Mouse (Mus musculus) adrenal gland, postnatal 36 days (tissue): Measurements from ENCODE around the gene Pmpca. TPM values are rescaled to one million over a fixed set of nuclear protein-coding genes. Genes with fewer than 3 reads are reported as not detected.

Experiments
- DNase-seq, 2 experiments: peaks; one replicate each; pipeline ENCODE4 v3.0.0; 2021; ENCODE audit warnings: mixed read lengths in 1 of 2
- long read RNA-seq, 2 experiments: library from polyadenylated mRNA; stranded (forward); transcript quantifications; one replicate each; pipeline ENCODE4 v2.0.0; 2021; ENCODE audit warnings: borderline sequencing depth in 2 of 2
- total RNA-seq, 2 experiments: library from RNA; stranded (reverse); gene quantifications; 2 replicates each; pipeline ENCODE4 v1.2.3; 2021

Pmpca gene
- total RNA-seq: 100 to 1,000 TPM; 142 to 145 TPM
- long read RNA-seq, experiment 1, transcript Pmpca-201 (13 exons, 3,135 nt): major isoform, 132 of 175 reads
- long read RNA-seq, experiment 1, partial matches to known transcripts: 22 of 175 reads
- long read RNA-seq, experiment 1, other reads (novel, unspliced or antisense): 14 of 175 reads
- long read RNA-seq, experiment 2, transcript Pmpca-201 (13 exons, 3,135 nt): major isoform, 45 of 62 reads
- long read RNA-seq, experiment 2, partial matches to known transcripts: 12 of 62 reads
- long read RNA-seq, experiment 2, other reads (novel, unspliced or antisense): 5 of 62 reads

DNA sequence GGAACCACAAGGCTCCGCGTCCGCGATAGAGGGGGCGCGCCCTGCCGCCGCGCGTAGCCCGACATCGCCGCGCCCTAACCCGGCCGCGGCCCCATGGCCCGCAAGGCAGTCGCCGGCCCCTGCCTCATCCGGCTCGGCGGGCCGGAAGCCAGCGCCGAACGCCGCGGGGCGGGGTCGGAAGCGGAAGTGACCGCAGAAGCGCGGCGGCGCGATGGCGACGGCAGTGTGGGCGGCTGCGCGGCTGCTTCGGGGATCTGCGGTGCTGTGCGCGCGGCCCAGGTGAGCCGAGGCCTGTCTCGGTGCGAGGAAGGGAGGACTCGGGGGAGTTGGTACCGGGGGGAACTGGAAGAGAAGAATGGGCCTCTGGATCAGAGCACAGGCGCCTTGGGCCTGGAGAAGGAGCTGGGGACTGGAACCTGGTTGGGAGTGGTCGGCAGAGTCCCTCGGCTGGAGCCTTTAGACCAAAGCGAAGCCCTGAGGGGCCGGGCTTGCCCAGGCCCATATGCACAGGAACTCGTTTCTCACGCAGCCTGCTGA is at the start of gene Pmpca, which contains the start of gene Entr1:
Gene Pmpca (plus strand): TSS at position 186 of the 537 bp plus-strand sequence.
Gene Entr1 (minus strand): TSS at position 163 of the 537 bp plus-strand sequence.
- DNase-seq: peak; percentile 90 to 93

DNA sequence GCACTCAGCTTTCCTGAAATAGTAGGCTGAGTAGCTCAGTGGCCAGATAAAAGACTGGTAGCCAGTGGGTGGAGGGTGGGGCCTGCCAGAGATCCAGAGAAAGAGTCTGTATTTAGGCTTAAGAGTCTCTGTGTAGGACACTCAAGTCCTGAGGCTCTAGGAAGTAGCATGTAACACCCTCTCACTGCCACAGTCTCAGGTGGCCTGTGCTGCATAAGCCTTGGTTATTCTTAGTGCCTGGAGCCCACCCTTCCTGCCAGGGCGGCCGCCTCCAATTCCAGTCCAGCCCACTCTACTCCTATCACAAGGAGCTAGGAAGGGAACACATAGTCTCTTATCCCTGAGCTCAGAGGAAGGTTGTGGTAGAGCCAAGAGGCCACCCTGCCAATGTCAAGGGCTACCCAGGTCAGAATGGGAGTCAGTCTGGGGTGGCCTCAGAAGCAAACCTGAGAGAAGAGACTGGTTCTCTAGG is 47.6 kb upstream of the Pmpca start:
- DNase-seq: no peak

DNA sequence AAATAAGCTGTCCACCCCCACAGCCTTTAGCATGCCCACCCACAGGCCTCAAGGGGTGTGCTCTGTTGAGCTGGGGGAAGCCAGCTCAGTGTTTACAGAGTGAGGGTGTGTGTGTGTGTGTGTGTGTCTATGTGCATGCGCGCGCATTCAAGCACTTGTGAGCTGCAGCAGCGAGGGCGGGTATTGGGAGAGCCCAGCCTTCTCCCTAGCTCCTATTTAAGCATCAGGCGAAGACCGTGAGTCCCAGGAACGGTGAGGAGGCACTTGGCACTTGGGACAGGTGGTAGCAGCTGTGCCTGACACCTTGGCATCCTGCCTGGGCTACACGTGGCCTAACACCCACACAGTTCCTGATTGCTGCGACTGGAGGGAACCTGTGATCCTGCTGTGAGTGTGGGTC is 47.1 kb upstream of the Pmpca start:
- peak in 1 of 2 experiments; percentile 52 for DNase-seq

DNA sequence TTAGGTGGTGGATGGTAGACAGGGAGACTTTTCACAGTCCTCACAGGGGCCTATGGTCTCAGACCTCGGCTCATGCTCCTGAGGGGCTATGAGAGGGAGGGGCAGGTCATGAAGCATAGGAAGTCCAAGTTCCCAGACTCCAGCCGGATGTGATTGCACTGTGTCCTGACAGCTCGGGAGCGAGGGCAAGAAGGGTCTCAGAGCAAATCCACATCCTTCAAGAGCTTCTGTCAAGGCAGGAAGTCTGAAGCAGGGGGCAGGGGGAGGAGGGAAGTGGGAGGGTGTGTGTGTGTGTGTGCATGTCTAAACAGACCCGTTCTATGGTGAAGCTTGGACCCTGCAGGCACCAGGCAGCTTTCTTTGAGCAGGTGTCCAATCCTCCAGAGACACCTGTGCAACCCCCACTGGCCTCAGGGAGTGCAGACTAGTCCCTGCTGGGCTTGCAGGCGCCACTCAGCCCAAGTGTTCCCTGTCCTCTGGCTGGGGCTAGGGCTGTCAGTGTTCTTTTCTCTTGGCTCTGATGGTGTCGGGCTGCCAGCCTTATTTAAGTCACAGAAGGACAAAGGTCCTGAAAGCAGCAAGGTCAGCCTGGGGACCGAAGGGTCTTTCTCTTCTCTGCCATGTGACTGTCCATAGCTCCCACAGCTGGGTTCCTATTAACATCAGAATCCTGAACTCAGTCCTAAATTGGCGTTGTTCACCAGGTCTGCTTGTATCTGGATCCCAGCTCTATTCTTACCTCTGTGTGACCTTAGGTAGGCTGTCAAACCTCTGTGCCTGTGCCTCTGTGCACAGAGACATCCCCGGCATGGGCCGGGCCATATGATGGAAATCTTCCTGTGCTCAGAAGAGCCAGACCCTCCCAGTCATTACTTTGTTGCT is 46.3 kb upstream of the Pmpca start:
- peak in 1 of 2 experiments; percentile 59 for DNase-seq

DNA sequence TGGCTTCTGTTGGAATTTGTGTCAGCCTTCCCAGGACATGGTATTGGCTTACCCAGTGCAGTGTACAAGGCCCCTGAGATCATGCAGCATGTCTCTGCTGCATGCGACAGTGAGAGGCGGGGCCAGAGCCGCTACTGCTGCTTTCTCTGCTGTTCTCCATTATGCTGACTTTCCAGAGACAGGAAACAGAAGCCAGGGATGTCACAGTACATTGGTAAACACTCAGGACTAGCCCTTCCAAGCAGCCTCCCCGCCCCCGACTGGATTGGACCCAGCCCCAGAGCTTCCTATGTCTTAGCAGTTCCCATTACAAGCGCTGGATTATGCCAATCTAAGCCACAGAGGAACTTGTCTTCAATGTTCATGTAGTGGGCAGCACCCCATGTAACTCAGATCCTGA is 40.9 kb upstream of the Pmpca start:
- peak in 1 of 2 experiments; percentile 25 for DNase-seq

DNA sequence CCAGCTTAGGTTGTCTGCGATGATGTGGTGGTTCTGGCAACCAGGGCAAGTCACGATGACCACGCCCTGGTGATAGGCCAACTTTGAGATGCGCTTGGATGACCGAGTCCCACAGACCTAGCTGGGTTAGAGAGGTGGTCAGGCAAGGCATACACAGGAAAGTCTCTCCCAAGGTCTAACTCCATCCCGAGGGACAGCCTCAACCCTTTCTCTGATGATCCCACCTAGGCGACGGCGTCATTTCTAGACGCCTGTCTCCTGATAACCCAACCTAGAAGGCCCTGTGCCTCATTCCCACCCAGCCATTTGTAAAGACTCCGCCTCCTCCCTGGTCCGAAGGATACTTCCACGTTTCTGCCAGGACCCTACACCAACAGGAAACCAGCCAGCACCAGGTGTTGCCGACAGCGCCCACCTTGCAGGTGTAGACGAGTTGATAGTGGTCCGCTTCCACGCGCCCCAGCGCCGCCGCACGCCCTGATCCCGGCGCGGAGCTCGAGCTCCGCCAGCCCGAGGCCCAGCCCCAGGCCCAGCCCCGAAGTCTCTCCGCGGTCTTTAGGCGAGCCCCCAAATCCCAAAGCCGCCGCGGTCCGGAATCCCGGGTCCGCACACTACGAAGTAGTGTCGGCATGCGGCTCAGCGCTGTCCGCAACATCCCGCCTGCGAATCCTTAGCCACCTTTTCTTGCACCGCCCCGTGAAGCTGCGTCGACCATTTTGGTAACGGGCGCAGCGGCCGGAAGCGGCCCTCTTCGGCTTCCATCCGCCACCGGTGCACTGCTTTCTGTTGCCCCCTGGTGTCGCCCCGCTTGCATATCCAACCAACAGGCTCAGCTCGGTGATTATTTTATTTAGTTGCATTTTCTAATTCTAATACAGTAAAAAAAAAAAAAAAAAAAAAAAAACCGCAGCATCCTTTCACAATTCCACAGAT is 37.5 kb upstream of the Pmpca start, which contains the start of gene Dnlz:
Gene Dnlz (minus strand): TSS at position 753 of the 933 bp plus-strand sequence.
- DNase-seq: peak; percentile 95 to 96

DNA sequence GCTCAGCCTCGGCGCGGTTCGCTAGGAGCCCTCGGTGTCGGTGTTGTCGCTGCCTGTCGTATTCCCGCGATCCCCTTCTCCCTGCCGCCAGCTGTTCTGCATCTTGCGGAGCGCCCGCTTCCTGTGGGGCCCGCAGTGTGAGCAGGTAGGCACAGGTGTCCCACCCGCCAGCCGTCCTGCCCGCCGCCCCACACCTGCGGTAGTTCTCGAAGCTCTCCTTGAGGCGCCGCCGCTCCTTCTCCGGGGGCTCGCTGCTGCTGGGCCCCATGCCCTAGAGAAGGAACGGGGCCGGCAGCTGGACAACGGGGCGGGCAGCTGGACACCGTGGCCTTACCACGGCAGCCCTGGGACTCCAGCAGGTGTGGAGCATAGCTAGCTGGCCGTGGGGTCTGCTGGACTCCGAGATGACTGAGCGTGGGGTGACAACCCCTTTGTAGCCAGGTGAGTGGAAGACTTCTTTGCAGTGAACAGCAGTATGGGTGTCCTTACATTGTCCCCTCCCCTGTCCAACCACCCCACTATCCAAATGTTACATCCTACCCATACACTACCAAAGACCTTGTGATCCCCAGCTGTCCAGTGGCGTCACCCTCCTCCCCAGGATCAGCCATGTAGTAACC is 36.7 kb upstream of the Pmpca start:
- peak; percentile 37 to 45 for DNase-seq

DNA sequence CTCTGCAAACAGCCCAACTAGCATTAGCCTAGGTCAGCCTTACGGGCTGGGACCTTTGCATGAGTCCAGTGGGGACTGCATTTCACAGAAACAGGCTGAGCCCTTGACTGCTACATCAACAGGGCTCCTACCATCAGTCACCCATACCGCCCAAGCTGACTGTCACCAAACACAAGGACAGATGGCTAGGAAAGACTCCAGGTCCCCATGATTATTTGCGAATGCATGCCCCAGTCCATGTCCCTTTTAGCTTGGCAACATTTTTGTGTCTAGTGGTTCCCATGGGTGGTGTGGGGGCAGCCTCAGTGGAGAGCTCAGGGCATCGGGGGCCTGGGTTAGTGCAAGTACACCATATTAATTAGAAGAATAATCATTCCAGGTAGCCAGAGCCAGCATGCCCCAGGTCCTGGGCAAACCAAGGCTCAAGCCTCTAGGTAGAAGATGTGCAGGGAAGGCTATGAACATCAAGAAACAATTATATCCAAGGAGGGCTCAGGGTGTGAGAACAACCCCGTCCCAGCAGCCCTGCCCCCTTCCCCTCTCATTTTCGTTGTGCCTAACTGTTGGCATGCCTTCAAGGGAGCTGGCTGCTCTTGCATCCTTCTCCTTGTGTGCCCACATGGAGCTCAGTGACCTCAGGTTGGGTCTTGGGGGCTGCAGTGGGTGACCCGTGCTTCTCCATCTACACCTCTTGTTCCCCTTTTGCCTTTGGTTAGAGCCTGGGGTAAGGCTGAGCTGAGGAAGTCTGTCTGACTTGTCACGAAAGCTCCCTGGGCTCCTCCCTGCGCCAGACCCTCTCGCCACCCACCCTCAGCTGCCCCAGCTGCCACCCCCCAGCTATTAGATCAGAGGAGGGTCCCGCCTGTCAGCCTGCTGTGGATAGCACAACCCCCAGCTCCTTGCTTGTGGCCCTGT is 35.8 kb upstream of the Pmpca start:
- no peak for DNase-seq

DNA sequence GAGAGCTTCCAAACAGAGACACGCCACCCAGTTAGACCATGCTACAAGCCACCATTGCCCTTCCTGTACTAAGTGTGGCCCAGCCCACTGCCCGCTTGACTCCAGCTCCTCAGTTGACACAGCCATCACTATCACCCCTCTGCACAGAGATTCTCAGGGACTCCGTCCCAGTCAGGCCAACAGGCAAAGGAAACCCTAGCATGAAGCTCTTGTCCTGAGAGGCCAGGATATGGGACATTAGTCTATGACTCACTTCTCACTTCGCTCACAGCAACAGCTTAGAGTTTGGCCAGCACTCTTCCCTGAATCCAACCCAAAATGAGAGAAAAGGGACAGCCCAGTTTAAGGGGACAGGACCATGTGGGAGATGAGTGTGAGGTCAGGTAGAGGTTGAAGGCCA is 34.7 kb upstream of the Pmpca start:
- no peak for DNase-seq

DNA sequence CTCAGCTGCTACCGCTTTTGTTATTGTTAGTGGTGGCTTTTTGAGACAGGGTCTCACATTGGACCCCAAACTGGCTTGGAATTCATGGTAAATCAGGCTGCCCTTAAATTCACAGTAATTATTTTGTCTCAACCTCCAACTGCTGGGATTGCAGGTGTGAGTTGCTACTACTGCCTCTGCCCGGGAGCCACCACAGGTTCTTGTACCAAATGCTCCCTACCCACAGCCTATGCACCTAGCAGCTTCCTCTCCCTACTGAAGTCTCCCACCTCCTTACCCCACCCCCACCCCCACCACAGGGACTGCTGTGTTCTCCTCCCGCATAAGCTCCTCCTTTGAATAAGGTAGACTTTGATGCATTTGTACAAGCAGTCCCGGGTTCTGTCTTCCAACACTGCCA is 32.9 kb upstream of the Pmpca start:
- no peak for DNase-seq

DNA sequence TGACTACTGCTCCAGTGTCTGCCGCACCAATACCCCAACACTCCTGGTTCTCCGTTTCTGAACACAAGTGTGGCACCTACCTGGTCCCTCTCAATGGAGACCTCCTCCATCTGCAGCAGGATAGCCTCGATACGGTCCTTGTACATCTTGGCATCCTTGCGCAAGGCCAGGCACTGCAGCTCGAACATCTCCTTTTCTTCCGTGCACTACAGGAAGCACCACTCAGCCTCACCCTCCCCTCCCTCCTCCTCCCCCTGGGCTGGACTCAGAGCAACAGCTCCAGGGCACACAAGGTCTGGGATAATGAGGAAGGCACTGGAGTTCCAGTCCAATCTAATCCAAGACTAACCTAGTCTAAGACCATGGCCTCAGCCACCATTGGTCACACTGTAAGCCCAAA is 32.5 kb upstream of the Pmpca start:
- DNase-seq: no peak

DNA sequence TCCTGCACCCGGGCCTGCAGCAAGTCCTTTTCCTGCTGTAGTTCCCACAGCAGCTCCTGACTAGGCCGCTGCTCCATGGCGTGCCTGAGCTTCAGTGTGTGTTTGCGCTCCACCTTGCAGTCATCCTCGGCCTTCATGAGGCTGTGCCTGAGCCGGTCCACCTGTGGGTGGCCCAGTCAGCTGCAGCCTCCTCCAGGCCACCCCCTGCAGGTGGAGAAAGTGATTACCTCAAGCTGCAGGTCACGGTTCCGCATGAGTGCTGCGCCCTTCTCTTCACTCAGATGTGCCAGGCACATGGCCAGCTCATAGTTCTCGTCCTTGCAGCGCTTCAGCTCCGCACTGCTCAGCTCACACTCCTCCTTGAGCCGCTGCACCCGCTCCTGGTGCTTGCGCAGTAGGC is 31.7 kb upstream of the Pmpca start:
- peak in 1 of 2 experiments; percentile 31 for DNase-seq

DNA sequence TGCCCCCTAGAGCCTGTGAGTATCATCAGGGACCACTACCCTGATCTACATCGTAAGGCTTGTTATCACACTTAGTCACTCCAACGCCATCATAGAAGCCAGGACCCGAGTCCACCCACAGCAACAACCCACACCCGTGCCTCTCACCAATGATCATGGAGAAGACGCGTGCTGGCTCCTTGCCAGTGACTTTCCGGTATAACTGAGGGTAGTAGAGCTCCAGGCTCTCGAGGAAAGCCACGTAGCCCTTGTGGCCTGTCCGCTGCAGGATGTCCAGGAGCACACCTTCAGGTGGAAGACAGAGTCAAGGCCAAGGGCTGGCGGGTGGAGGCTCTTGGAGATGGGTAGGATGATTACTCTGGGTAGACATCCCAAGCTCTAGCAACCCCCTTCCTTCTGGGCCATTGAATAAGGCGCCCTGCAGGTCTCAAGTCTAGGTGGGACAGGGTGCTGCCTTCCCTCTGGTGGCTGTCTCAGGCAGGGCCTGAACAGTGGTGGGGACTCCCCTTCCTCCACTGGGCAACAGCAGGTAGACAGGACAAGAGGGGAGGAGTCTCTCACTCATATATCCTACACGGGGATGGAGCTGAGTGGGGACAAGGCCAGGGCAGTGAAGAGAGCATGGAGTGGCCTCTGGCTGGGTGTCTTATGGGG is 30.3 kb upstream of the Pmpca start:
- no peak for DNase-seq

DNA sequence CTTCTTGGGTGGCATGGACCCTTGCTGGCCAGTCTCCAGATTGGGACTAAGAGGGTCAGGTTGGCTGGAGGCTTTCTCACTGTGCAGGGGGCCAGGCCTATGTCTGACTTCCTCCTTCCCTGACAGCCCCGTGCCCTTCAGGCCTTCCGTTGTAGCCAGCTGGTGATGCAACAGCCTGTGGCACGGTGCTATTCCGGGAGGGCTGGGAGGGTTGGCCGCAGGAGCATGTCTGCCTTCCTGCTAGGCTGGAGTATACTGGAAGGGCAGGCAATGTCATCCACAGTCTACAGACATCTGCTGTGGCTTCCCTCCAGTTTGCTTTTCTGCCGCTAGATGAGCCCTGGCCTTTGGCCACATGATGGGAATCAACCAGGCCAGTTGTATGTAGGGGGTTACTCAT is 29.2 kb upstream of the Pmpca start:
- peak in 1 of 2 experiments; percentile 39 for DNase-seq

DNA sequence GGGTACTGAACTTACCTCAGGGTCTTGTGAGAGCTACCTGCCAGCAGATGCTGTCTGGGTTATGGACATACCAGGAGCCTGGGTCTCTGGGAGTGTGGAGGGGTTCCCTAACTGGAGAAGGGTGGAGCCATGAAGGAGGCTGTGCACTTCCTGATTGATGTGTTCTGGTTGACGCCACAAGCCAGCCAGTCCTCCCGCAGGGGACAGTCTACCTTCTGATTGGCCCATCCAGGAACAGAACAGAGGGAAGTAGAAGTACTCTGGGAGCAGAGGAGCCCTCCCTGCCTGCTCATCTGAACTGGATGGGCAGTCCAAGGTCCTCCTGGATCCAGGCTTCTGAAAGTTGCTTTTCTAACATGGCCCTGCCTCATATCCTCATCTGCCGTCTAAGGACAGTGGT is 28.4 kb upstream of the Pmpca start, which contains the start of gene Card9:
Gene Card9 (minus strand): TSS at position 147 of the 400 bp plus-strand sequence.
- no peak for DNase-seq

DNA sequence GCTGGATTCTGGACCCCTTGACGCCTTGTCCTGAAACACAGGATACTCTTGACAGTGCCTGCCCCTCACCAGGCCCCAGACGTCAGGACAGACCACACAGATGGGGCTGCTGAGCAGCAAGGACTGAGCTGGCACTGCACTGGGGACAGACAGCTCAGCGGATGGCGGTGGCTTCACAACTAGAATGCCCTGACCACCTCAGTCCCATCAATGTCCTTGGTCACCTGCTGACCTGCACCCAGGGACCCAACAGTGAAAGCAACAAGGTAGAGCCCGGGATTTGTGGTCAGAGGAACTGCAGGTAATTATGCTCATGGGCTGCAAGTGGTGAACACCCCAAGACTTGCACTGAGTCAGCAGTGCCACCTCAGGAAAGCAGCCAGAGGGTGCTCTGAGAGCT is 26.1 kb upstream of the Pmpca start:
- DNase-seq: no peak

DNA sequence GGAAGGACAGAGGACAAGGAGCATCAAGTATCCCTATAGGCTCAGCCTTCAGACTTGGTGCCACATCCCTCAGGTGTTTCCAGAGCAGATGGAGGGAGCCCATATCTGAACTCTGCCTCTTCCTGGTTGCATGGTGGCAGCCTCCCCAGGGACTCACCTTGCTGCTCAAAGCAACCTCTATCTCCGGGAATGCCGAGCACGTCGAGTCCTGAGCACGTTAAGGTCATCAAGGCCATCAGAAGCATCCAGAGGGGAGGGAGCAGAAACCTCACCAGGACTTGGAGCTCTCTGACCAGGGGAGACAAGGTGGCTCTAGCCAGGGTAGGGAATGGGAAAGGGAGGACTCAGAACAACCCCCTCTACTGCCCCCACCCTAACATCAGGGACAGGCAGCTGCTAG is 25.7 kb upstream of the Pmpca start:
- DNase-seq: no peak

DNA sequence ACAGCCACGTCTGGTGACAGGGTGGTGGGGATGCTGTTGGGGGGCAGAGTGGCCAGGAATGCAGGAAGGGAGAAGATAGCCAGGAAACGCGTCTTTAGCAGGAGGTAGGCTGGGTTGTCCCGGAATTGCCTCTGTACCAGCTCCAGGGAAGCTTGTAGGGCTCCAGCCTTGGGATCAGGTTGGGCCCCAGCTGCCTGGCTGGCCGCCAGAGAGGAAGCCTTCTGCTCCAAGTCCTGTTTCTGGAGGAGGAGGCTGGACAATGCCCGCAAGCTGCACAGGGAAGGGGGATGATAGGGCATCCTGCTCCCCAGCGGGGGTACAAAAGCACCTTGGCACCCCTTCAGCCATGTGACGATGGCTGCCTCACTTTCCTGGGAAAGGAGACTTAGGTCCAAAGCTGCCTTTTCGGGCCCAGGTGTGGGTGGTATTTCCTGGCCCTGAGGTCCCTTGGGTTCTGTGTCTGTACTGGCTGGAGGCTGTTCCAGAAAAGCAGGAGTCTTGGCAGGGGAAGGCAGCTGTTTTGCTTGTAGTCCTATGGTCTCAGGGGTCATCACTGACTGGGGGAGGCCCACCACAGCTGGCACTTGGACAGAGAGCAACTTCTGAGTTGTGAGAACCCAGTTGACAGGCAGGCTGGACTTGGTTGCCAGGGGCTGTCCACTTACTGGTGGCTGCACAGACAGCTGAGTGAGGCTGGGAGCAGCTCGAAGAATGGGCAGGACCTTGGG is 24.2 kb upstream of the Pmpca start:
- peak; percentile 84 to 88 for DNase-seq

DNA sequence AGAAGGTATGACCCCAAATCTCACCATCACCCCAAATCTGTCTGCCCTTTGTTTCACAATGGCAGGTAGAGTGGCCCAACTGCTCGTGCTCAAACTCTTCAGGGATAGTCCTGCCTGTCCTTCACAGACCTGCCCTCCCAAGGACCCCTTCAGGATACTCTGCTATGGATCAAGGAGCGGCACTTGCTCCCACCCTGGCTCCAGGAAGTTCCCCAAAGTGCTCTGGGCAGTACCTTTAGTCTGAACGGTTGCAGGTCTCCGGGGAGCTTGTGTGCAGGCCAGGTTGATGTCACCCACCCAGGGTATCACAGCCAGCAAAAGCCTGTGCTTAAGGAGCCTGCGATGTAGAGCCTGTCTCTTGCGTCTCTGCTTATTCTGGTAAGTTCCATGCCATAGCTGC is 21.2 kb upstream of the Pmpca start:
- no peak for DNase-seq
